Mouse (Mus musculus): ENCODE data around the gene Klhl22.

- TF ChIP-seq CTCF (conservative IDR thresholded peaks at IDR 0.05; ENCODE audit: low read length) (no peak), NANOG (IDR thresholded peaks at IDR 0.05; ENCODE audit: borderline replicate concordance, low read length) (no peak), POU5F1 (IDR thresholded peaks at IDR 0.05; ENCODE audit: borderline replicate concordance, low read length) (no peak)
Measured at GRCm38 (mm10) chr16:17826500-17826899, 67.1 kb downstream of the Klhl22 start.
